Mouse (Mus musculus) hindbrain, embryonic 16.5 days (tissue): Measurements from ENCODE around the gene Ms4a4b. TPM values are rescaled to one million over a fixed set of nuclear protein-coding genes. Genes with fewer than 3 reads are reported as not detected.

Experiments
- ATAC-seq: fragments of 200-750 bp; cut with Nextera tagmentation; 2 replicates; pipeline ENCODE4 v1.8.0; 2017; ENCODE audit warnings: moderate TSS enrichment, moderate library complexity
- H3K27ac ChIP-seq: fragments of 300-500 bp; sonication (generic); 2 replicates; pipeline ENCODE4 v1.5.1; 2014; ENCODE audit warnings: low read depth, mild to moderate bottlenecking, control low read depth, low read length, moderate library complexity
- H3K27me3 ChIP-seq: fragments of 300-500 bp; sonication (generic); replicated peaks from 2 replicates; pipeline ENCODE4 v1.6.1; 2014; ENCODE audit warnings: low read length; ENCODE audit not compliant: control insufficient read depth, insufficient read depth
- H3K36me3 ChIP-seq: fragments of 300-500 bp; sonication (generic); 2 replicates; pipeline ENCODE4 v1.6.1; 2014; ENCODE audit warnings: mild to moderate bottlenecking, low read length, moderate library complexity, mixed read lengths; ENCODE audit not compliant: control insufficient read depth, insufficient read depth
- H3K4me1 ChIP-seq: fragments of 300-500 bp; sonication (generic); 2 replicates; pipeline ENCODE4 v1.6.1; 2014; ENCODE audit warnings: low read depth, low read length; ENCODE audit not compliant: control insufficient read depth, insufficient read depth
- H3K4me2 ChIP-seq: fragments of 300-500 bp; sonication (generic); 2 replicates; pipeline ENCODE4 v1.6.1; 2014; ENCODE audit warnings: mild to moderate bottlenecking, low read length, control low read depth, moderate library complexity
- H3K4me3 ChIP-seq: fragments of 300-500 bp; sonication (generic); 2 replicates; pipeline ENCODE4 v1.5.1; 2014; ENCODE audit warnings: mild to moderate bottlenecking, low read length, control low read depth, moderate library complexity
- H3K9ac ChIP-seq: fragments of 300-500 bp; sonication (generic); 2 replicates; pipeline ENCODE4 v1.6.1; 2014; ENCODE audit warnings: low read depth, mild to moderate bottlenecking, control low read depth, low read length, moderate library complexity
- H3K9me3 ChIP-seq: fragments of 300-500 bp; sonication (generic); 2 replicates; pipeline ENCODE4 v1.6.1; 2014; ENCODE audit warnings: mild to moderate bottlenecking, low read length, moderate library complexity; ENCODE audit not compliant: control insufficient read depth
- WGBS: fragments of 180-500 bp; shearing (Covaris S2); extraction: QIAGEN DNeasy Blood & Tissue Kit; methylation state at CpG from one replicate; pipeline ENCODE4 v1.1.7; 2014; 5-methylcytosine and 5-hydroxymethylcytosine counted together
- polyA plus RNA-seq: library from polyadenylated mRNA; unstranded; fragments of >200 nt; fragmentation: Nextera tagmentation; extraction: Ambion mirVana; gene quantifications from 2 replicates; pipeline ENCODE4 v1.2.1, GENCODE M21; 2015

The Ms4a4b gene
- polyA plus RNA-seq, 1 experiment from 2014 or later, result not detected

DNA sequence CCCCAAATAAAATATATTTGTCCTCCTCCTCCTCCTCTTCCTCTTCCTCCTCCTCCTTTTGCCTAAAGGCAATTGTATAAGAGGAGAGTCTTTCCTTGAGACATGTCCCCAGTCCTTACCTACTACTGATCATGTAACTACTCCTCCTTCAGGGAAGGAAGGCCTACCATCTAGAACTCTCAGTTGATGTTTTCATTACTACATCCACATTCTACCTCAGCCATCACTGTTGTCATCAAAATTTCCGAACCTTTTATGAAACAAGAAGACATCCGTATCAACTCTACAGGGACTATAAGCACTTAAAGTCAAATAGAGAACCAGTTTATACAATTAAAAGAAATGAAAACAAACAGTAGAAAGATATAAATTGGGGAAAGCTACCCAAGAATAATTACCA, 39.3 kb downstream of the Ms4a4b start:
- H3K27me3 ChIP-seq, result no peaks in the 10 kb centered on the region
- H3K4me3 ChIP-seq, result no peak overlapping the region
- WGBS, result 96% methylated on average over 2 of the region's 2 CpGs
- no peak for ATAC-seq
- no peaks in the 10 kb centered on the region for H3K4me1 ChIP-seq
- H3K4me2 ChIP-seq, result no peak overlapping the region
- H3K36me3 ChIP-seq, result no peaks in the 10 kb centered on the region
- no peak overlapping the region for H3K9ac ChIP-seq
- H3K9me3 ChIP-seq, result no peaks in the 10 kb centered on the region
- H3K27ac ChIP-seq, result no peak overlapping the region

- no peak overlapping the region for H3K4me2 ChIP-seq
- H3K27ac ChIP-seq, result no peak overlapping the region
- no peaks in the 10 kb centered on the region for H3K36me3 ChIP-seq
- no peaks in the 10 kb centered on the region for H3K4me1 ChIP-seq
- no peaks in the 10 kb centered on the region for H3K27me3 ChIP-seq
- H3K9me3 ChIP-seq, result no peaks in the 10 kb centered on the region
- ATAC-seq, result no peak
- WGBS, result 86% methylated on average over 4 of the region's 4 CpGs
- no peak overlapping the region for H3K9ac ChIP-seq
- no peak overlapping the region for H3K4me3 ChIP-seq
These were observed 40.6 kb downstream of the Ms4a4b start for GRCm38 (mm10) chr19:11483941-11484340.

GRCm38 (mm10) chr19:11484388-11484787, 41.0 kb downstream of the Ms4a4b start:
- H3K4me2 ChIP-seq, result no peak overlapping the region
- no peaks in the 10 kb centered on the region for H3K27me3 ChIP-seq
- no peak overlapping the region for H3K27ac ChIP-seq
- no peaks in the 10 kb centered on the region for H3K4me1 ChIP-seq
- no peak overlapping the region for H3K4me3 ChIP-seq
- no peaks in the 10 kb centered on the region for H3K9me3 ChIP-seq
- no peak for ATAC-seq
- H3K36me3 ChIP-seq, result no peaks in the 10 kb centered on the region
- H3K9ac ChIP-seq, result no peak overlapping the region
- WGBS, result 87% methylated on average over 3 of the region's 3 CpGs

GRCm38 (mm10) chr19:11485266-11485665, 41.9 kb downstream of the Ms4a4b start:
- no peaks in the 10 kb centered on the region for H3K4me1 ChIP-seq
- no peaks in the 10 kb centered on the region for H3K9me3 ChIP-seq
- H3K9ac ChIP-seq, result no peak overlapping the region
- WGBS, result 94% methylated on average over 3 of the region's 3 CpGs
- H3K27me3 ChIP-seq, result no peaks in the 10 kb centered on the region
- ATAC-seq, result no peak
- no peaks in the 10 kb centered on the region for H3K36me3 ChIP-seq
- H3K27ac ChIP-seq, result no peak overlapping the region
- no peak overlapping the region for H3K4me2 ChIP-seq
- no peak overlapping the region for H3K4me3 ChIP-seq

DNA sequence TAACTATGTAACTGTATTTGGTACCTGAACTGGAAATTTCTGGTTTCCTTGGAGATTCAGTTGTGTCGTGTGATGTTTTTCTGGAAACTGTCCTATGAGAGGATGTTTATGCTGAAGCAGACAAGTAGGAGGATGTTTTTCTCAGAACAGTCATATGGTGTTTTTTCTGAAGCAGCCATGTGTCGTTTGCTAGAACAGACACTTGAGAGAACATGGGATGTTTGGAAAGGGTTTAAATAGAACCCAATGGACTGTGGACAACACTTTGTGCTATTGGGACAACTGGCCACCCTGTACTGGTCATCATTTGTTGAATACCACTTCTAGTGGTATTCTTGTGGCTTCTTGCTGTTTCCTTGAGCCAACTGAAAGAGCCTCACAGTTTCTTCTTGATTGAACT, 42.4 kb downstream of the Ms4a4b start, which contains the start of gene Gm8369:
Gene Gm8369 (plus strand): TSS at position 193 of the 400 bp plus-strand sequence.
- Histone ChIP-seq H3K27ac (no peak within 1 kb of the TSS), H3K4me1 (no peaks in the 10 kb centered on the region), H3K36me3 (no peaks in the 10 kb centered on the region), H3K9me3 (no peaks in the 10 kb centered on the region), H3K4me3 (no peak within 1 kb of the TSS), H3K27me3 (no peaks in the 10 kb centered on the region), H3K4me2 (no peak within 1 kb of the TSS), H3K9ac (no peak within 1 kb of the TSS)
- ATAC-seq, result no peak
- 74% methylated on average over 2 of the region's 2 CpGs for WGBS

DNA sequence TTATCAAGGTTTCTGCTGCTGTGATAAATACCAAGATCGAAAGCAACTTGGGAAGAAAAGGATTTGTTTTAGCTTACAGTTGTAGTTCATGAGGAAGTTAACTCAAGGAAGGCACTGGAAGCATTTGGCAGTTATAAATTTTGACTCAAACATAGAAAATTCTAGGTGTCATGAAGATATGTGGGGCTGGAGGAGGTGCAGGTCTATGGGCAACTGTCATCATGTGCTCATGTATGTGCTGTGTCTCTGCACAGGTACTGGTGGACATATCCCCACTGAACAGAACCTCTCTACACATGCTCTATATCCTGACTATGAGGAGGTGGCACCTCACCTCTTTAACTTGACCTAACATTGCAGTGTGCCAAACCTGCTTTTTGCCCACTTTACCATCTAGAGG, 43.2 kb downstream of the Ms4a4b start:
- H3K4me1 ChIP-seq, result no peaks in the 10 kb centered on the region
- no peaks in the 10 kb centered on the region for H3K9me3 ChIP-seq
- H3K4me2 ChIP-seq, result no peak overlapping the region
- no peaks in the 10 kb centered on the region for H3K27me3 ChIP-seq
- no peak for ATAC-seq
- H3K27ac ChIP-seq, result no peak overlapping the region
- H3K4me3 ChIP-seq, result no peak overlapping the region
- 89% methylated on average over 1 of the region's 1 CpGs for WGBS
- H3K36me3 ChIP-seq, result no peaks in the 10 kb centered on the region
- H3K9ac ChIP-seq, result no peak overlapping the region

GRCm38 (mm10) chr19:11491406-11492189, 48.2 kb downstream of the Ms4a4b start:
- H3K27me3 ChIP-seq, result no peaks in the 10 kb centered on the region
- H3K4me3 ChIP-seq, result no peak overlapping the region
- no peak overlapping the region for H3K9ac ChIP-seq
- no peaks in the 10 kb centered on the region for H3K4me1 ChIP-seq
- no peak for ATAC-seq
- no peaks in the 10 kb centered on the region for H3K9me3 ChIP-seq
- 74% methylated on average over 4 of the region's 4 CpGs for WGBS
- no peaks in the 10 kb centered on the region for H3K36me3 ChIP-seq
- H3K27ac ChIP-seq, result no peak overlapping the region
- H3K4me2 ChIP-seq, result no peak overlapping the region

DNA sequence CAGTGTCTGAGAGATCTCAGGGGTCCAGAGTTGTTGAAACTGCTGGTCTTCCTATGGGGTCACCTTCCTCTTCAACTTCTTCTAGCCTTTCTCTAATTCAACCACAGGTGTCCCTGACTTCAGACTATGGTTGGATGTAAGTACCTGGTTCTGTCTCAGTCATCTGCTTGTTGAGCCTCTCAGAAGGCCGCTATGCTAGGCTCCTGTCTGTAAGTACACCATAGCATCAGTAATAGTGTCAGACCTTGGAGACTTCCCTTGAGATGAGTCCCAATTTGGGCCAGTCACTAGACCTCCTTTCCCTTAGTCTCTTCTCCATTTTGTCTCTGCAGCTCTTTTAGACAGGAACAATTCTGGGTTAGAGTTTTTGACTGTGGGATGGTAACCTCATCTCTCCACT, 49.3 kb downstream of the Ms4a4b start:
- Histone ChIP-seq H3K4me1 (no peaks in the 10 kb centered on the region), H3K9ac (no peak overlapping the region), H3K27ac (no peak overlapping the region), H3K4me3 (no peak overlapping the region), H3K9me3 (no peaks in the 10 kb centered on the region), H3K4me2 (no peak overlapping the region), H3K36me3 (no peaks in the 10 kb centered on the region), H3K27me3 (no peaks in the 10 kb centered on the region)
- WGBS, result 86% methylated on average over 1 of the region's 1 CpGs
- no peak for ATAC-seq

- no peaks in the 10 kb centered on the region for H3K36me3 ChIP-seq
- H3K27me3 ChIP-seq, result no peaks in the 10 kb centered on the region
- H3K27ac ChIP-seq, result no peak overlapping the region
- 92% methylated on average over 3 of the region's 3 CpGs for WGBS
- no peaks in the 10 kb centered on the region for H3K4me1 ChIP-seq
- H3K4me2 ChIP-seq, result no peak overlapping the region
- no peaks in the 10 kb centered on the region for H3K9me3 ChIP-seq
- no peak overlapping the region for H3K9ac ChIP-seq
- no peak for ATAC-seq
- H3K4me3 ChIP-seq, result no peak overlapping the region
These were observed 51.2 kb downstream of the Ms4a4b start for GRCm38 (mm10) chr19:11494519-11494918.
